Mouse (Mus musculus) ovary, postnatal 36 days (tissue): ENCODE results near the gene Chp2.
A peak's percentile ranks its signal among the peaks of the same experiment; 100 is the strongest.

Experiments
- DNase-seq: peaks from one replicate; pipeline ENCODE4 v3.0.0; 2022; ENCODE audit warnings: low spot score, mixed read lengths

The Chp2 gene

GRCm38 (mm10) chr7:122219315-122219801 is at the start of gene Chp2:
Gene Chp2, plus strand, starts transcription at chr7:122219496.
- peak; percentile 69 for DNase-seq

- DNase-seq, result no peak
Observed at GRCm38 (mm10) chr7:122170705-122171104, 48.6 kb upstream of the Chp2 start.

- DNase-seq, result no peak
Observed at GRCm38 (mm10) chr7:122171613-122172012, 47.7 kb upstream of the Chp2 start.

- DNase-seq, result no peak
Observed at GRCm38 (mm10) chr7:122180720-122181119, 38.6 kb upstream of the Chp2 start.

- no peak for DNase-seq
Observed at GRCm38 (mm10) chr7:122184569-122184968, 34.7 kb upstream of the Chp2 start.

GRCm38 (mm10) chr7:122186043-122186442 is 33.3 kb upstream of the Chp2 start, which contains the start of gene Ern2:
Gene Ern2, minus strand, starts transcription at chr7:122186207.
- no peak for DNase-seq

GRCm38 (mm10) chr7:122189484-122189883 is 29.8 kb upstream of the Chp2 start:
- DNase-seq, result peak; percentile 30

- no peak for DNase-seq
Observed at GRCm38 (mm10) chr7:122191097-122191496, 28.2 kb upstream of the Chp2 start.

- no peak for DNase-seq
Observed at GRCm38 (mm10) chr7:122193919-122194318, 25.4 kb upstream of the Chp2 start.

GRCm38 (mm10) chr7:122196771-122197170 is 22.5 kb upstream of the Chp2 start:
- no peak for DNase-seq

- no peak for DNase-seq
Observed at GRCm38 (mm10) chr7:122197306-122197705, 22.0 kb upstream of the Chp2 start.

- DNase-seq, result no peak
Observed at GRCm38 (mm10) chr7:122199296-122199695, 20.0 kb upstream of the Chp2 start.

- no peak for DNase-seq
Observed at GRCm38 (mm10) chr7:122203936-122204335, 15.4 kb upstream of the Chp2 start.

GRCm38 (mm10) chr7:122206121-122206520 is 13.2 kb upstream of the Chp2 start:
- no peak for DNase-seq

- DNase-seq, result no peak
Observed at GRCm38 (mm10) chr7:122208276-122209021, 10.8 kb upstream of the Chp2 start.

GRCm38 (mm10) chr7:122226020-122226742 is 6.9 kb downstream of the Chp2 start:
- DNase-seq, result no peak

- no peak for DNase-seq
Observed at GRCm38 (mm10) chr7:122226744-122227143, 7.4 kb downstream of the Chp2 start.

GRCm38 (mm10) chr7:122229306-122229705 is 10.0 kb downstream of the Chp2 start:
- no peak for DNase-seq

GRCm38 (mm10) chr7:122229916-122230315 is 10.6 kb downstream of the Chp2 start:
- DNase-seq, result no peak

GRCm38 (mm10) chr7:122230866-122231265 is 11.6 kb downstream of the Chp2 start:
- DNase-seq, result no peak

- no peak for DNase-seq
Observed at GRCm38 (mm10) chr7:122238939-122239338, 19.6 kb downstream of the Chp2 start.

GRCm38 (mm10) chr7:122240413-122241119 is 21.3 kb downstream of the Chp2 start:
- DNase-seq, result no peak

- DNase-seq, result no peak
Observed at GRCm38 (mm10) chr7:122242260-122242659, 23.0 kb downstream of the Chp2 start.
